Mouse (Mus musculus): ENCODE results near the gene Gabbr2. TPM values are rescaled to one million over a fixed set of nuclear protein-coding genes. Genes with fewer than 3 reads are reported as not detected.
A peak's percentile ranks its signal among the peaks of the same experiment; 100 is the strongest.

The Gabbr2 gene
- polyA plus RNA-seq, 1 experiment from 2014 or later = 0.14 TPM

GRCm38 (mm10) chr4:47028791-47029190 lies 37.1 kb upstream of the Gabbr2 start:
- no peak for ATAC-seq
- Histone ChIP-seq H3K27me3 (replicated peaks; ENCODE audit: control insufficient read depth, insufficient read depth, low read length) (no peaks in the 10 kb centered on the region), H3K9ac (ENCODE audit: low read depth, low read length) (no peak overlapping the region), H3K36me3 (ENCODE audit: control insufficient read depth, insufficient read depth) (no peaks in the 10 kb centered on the region), H3K4me3 (ENCODE audit: low read depth, low read length) (no peak overlapping the region), H3K27ac (ENCODE audit: low read depth, low read length) (no peak overlapping the region), H3K4me1 (replicated peaks; ENCODE audit: control insufficient read depth, insufficient read depth, low read length) (no peaks in the 10 kb centered on the region), H3K4me2 (replicated peaks; ENCODE audit: low read depth) (no peak overlapping the region), H3K9me3 (ENCODE audit: control insufficient read depth) (no peaks in the 10 kb centered on the region)
- 76% methylated on average over 5 of the region's 5 CpGs for WGBS
- TF ChIP-seq CTCF (IDR thresholded peaks at IDR 0.05; ENCODE audit: low read depth) = no peak

GRCm38 (mm10) chr4:47023949-47024348 lies 32.3 kb upstream of the Gabbr2 start:
- H3K9ac ChIP-seq (ENCODE audit: low read depth, low read length) = no peak overlapping the region
- no peaks in the 10 kb centered on the region for H3K9me3 ChIP-seq (ENCODE audit: control insufficient read depth)
- WGBS = 68% methylated on average over 6 of the region's 6 CpGs
- H3K4me1 ChIP-seq (replicated peaks; ENCODE audit: control insufficient read depth, insufficient read depth, low read length) = no peaks in the 10 kb centered on the region
- H3K4me2 ChIP-seq (replicated peaks; ENCODE audit: low read depth) = no peak overlapping the region
- H3K4me3 ChIP-seq (ENCODE audit: low read depth, low read length) = no peak overlapping the region
- no peaks in the 10 kb centered on the region for H3K36me3 ChIP-seq (ENCODE audit: control insufficient read depth, insufficient read depth)
- H3K27ac ChIP-seq (ENCODE audit: low read depth, low read length) = no peak overlapping the region
- no peak for TF ChIP-seq CTCF (IDR thresholded peaks at IDR 0.05; ENCODE audit: low read depth)
- no peak for ATAC-seq
- H3K27me3 ChIP-seq (replicated peaks; ENCODE audit: control insufficient read depth, insufficient read depth, low read length) = no peaks in the 10 kb centered on the region

DNA sequence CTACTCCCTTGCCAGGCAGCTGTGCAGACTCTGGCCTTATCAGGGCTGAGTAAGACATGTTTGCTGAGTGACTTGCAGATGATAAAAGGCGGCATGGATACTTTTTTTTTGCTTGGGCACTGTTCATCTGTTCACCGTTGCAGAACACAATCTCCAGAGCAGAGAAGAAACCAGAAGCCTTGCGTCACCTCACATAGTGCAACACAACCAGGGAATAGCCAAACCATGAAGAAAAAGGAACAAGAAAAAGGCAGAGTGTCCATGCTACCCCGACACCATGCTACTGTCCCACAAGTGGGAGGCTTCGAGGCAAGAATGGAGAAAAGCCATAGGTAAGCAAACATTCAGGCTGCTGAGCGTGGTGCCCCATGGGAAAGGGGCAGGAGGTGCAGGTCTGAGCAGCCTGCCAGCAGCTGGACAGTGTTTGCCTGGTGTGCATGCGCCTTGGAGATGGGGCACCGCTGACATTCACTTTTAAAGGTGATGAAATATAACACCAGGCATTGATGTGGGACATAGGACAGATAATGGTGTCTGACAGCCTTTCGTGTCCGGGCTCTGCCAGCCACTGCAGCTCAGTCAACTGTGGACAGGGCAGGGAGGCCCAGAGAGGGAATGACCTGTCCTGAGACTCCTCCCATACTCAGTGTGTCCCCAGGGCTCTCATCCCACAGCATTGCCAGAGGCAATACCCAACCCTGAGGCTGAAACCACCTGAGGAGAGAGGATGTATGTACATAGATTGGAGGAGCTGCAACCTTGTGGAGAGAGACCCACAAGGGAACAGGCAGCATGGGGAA lies 31.3 kb upstream of the Gabbr2 start:
- TF ChIP-seq CTCF (IDR thresholded peaks at IDR 0.05; ENCODE audit: low read depth) = no peak
- no peaks in the 10 kb centered on the region for H3K27me3 ChIP-seq (replicated peaks; ENCODE audit: control insufficient read depth, insufficient read depth, low read length)
- H3K27ac ChIP-seq (ENCODE audit: low read depth, low read length) = no peak overlapping the region
- no peaks in the 10 kb centered on the region for H3K4me1 ChIP-seq (replicated peaks; ENCODE audit: control insufficient read depth, insufficient read depth, low read length)
- no peak overlapping the region for H3K4me2 ChIP-seq (replicated peaks; ENCODE audit: low read depth)
- no peak overlapping the region for H3K4me3 ChIP-seq (ENCODE audit: low read depth, low read length)
- H3K9ac ChIP-seq (ENCODE audit: low read depth, low read length) = no peak overlapping the region
- ATAC-seq = no peak
- no peaks in the 10 kb centered on the region for H3K36me3 ChIP-seq (ENCODE audit: control insufficient read depth, insufficient read depth)
- H3K9me3 ChIP-seq (ENCODE audit: control insufficient read depth) = no peaks in the 10 kb centered on the region
- 68% methylated on average over 10 of the region's 10 CpGs for WGBS

DNA sequence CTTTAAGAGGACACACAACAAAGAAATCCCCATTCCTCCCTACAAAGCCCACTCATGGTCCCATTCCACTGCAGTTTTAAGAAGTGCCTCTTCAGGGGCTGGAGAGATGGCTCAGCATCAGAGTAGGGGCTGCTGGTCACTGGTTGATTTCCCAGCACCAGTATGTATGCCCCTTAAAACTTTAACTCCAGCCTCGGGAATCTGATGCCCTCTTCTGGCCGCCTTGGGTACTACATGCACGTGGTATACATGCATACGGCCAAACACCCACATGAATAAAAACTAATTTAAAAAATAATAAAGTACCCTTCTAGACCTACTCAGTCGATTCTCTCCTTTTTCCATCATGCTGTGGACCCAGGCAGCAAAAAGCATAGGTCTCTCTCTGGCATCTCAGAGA lies 28.9 kb upstream of the Gabbr2 start:
- Histone ChIP-seq H3K36me3 (ENCODE audit: control insufficient read depth, insufficient read depth) (peaks cover 4% of the 10 kb centered on the region; the same call in 1 of the 2 replicates), H3K4me3 (ENCODE audit: low read depth, low read length) (no peak overlapping the region), H3K27ac (ENCODE audit: low read depth, low read length) (no peak overlapping the region), H3K9ac (ENCODE audit: low read depth, low read length) (no peak overlapping the region), H3K27me3 (replicated peaks; ENCODE audit: control insufficient read depth, insufficient read depth, low read length) (no peaks in the 10 kb centered on the region), H3K4me2 (replicated peaks; ENCODE audit: low read depth) (no peak overlapping the region), H3K9me3 (ENCODE audit: control insufficient read depth) (no peaks in the 10 kb centered on the region), H3K4me1 (replicated peaks; ENCODE audit: control insufficient read depth, insufficient read depth, low read length) (no peaks in the 10 kb centered on the region; the same call in 1 of the 2 replicates)
- 18% methylated on average over 5 of the region's 5 CpGs for WGBS
- peak; percentile 78 for TF ChIP-seq CTCF (IDR thresholded peaks at IDR 0.05; ENCODE audit: low read depth)
- no peak for ATAC-seq

GRCm38 (mm10) chr4:47015156-47015555 lies 23.5 kb upstream of the Gabbr2 start:
- ATAC-seq = no peak

GRCm38 (mm10) chr4:47012476-47012875 lies 20.8 kb upstream of the Gabbr2 start:
- no peak for ATAC-seq
- Histone ChIP-seq H3K4me3 (ENCODE audit: low read depth, low read length) (no peak overlapping the region), H3K27ac (ENCODE audit: low read depth, low read length) (no peak overlapping the region), H3K4me2 (replicated peaks; ENCODE audit: low read depth) (no peak overlapping the region), H3K36me3 (ENCODE audit: control insufficient read depth, insufficient read depth) (peaks cover 4% of the 10 kb centered on the region; the same call in 1 of the 2 replicates), H3K9ac (ENCODE audit: low read depth, low read length) (no peak overlapping the region), H3K9me3 (ENCODE audit: control insufficient read depth) (no peaks in the 10 kb centered on the region), H3K27me3 (replicated peaks; ENCODE audit: control insufficient read depth, insufficient read depth, low read length) (0 out of 2 replicates have a peak, but pooled peaks cover 3% of the 10 kb centered on the region), H3K4me1 (replicated peaks; ENCODE audit: control insufficient read depth, insufficient read depth, low read length) (no peaks in the 10 kb centered on the region; the same call in 1 of the 2 replicates)
- 56% methylated on average over 10 of the region's 10 CpGs for WGBS
- TF ChIP-seq CTCF (IDR thresholded peaks at IDR 0.05; ENCODE audit: low read depth) = no peak

More at GRCm38 (mm10) chr4:47015156-47015555, 23.5 kb upstream of the Gabbr2 start:
- no peak for TF ChIP-seq CTCF (IDR thresholded peaks at IDR 0.05; ENCODE audit: low read depth)
- Histone ChIP-seq H3K36me3 (ENCODE audit: control insufficient read depth, insufficient read depth) (peaks cover 4% of the 10 kb centered on the region; the same call in 1 of the 2 replicates), H3K27ac (ENCODE audit: low read depth, low read length) (no peak overlapping the region), H3K4me3 (ENCODE audit: low read depth, low read length) (no peak overlapping the region), H3K4me1 (replicated peaks; ENCODE audit: control insufficient read depth, insufficient read depth, low read length) (no peaks in the 10 kb centered on the region; the same call in 1 of the 2 replicates), H3K27me3 (replicated peaks; ENCODE audit: control insufficient read depth, insufficient read depth, low read length) (0 out of 2 replicates have a peak, but pooled peaks cover 3% of the 10 kb centered on the region), H3K9me3 (ENCODE audit: control insufficient read depth) (no peaks in the 10 kb centered on the region), H3K9ac (ENCODE audit: low read depth, low read length) (no peak overlapping the region), H3K4me2 (replicated peaks; ENCODE audit: low read depth) (no peak overlapping the region)
- WGBS = 17% methylated on average over 3 of the region's 3 CpGs
